Mouse (Mus musculus) heart, postnatal 0 days (tissue): Measurements from ENCODE around the gene Rora.

Experiments used
- CTCF ChIP-seq: IDR thresholded peaks from 2 replicates; pipeline ENCODE4 v1.5.1; 2016; ENCODE audit warnings: antibody characterized with exemption, control low read depth, low read depth
- EP300 ChIP-seq: IDR thresholded peaks from 2 replicates; pipeline ENCODE4 v1.6.1; 2016; ENCODE audit warnings: antibody characterized with exemption, low read depth

DNA sequence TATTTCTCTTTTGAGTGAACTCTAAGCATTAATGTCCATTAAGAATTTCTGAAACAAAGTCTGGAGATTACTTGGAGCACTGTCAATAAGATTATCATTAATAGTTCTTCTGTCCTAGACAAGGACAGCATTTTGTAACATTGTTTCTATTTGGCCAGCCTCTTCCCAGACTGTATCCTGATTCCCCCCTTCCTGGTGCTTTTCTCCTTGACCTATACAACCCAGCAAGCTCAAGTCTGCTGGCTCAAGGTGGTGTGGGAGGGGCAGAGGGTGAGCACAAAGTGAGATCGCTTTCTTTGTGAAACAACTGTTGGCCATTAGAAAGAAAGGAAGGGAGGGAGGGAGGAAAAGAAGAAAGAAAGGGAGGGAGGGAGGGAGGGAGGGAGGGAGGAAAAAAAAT lies 537.1 kb downstream of the Rora start:
- TF ChIP-seq CTCF, result no peak
- TF ChIP-seq EP300, result no peak
